Mouse (Mus musculus): Measurements from ENCODE around the gene Fbh1. TPM values are rescaled to one million over a fixed set of nuclear protein-coding genes. Genes with fewer than 3 reads are reported as not detected.

The Fbh1 gene
- 91.4 and 95.3 TPM in 2 replicates for polyA plus RNA-seq (2012; rRNA removed)

- DNase-seq (ENCODE audit: extremely low spot score in 1 of 2, low spot score in 1 of 2): peak; percentile 100
Observed at GRCm38 (mm10) chr2:11777091-11778068, at the start of gene Fbh1, which contains the start of gene Ankrd16. Fbh1 (minus strand) TSS chr2:11777582. Ankrd16 (plus strand) TSS chr2:11777876.

GRCm38 (mm10) chr2:11801299-11801930, 24.0 kb upstream of the Fbh1 start:
- DNase-seq (ENCODE audit: extremely low spot score in 1 of 2, low spot score in 1 of 2): no peak

GRCm38 (mm10) chr2:11797930-11798364, 20.6 kb upstream of the Fbh1 start:
- DNase-seq (ENCODE audit: extremely low spot score in 1 of 2, low spot score in 1 of 2): peak in 1 of 2 experiments; percentile 49

GRCm38 (mm10) chr2:11794668-11795067, 17.3 kb upstream of the Fbh1 start:
- DNase-seq (ENCODE audit: extremely low spot score in 1 of 2, low spot score in 1 of 2): peak in 1 of 2 experiments; percentile 44

GRCm38 (mm10) chr2:11784159-11784558, 6.8 kb upstream of the Fbh1 start:
- DNase-seq (ENCODE audit: extremely low spot score in 1 of 2, low spot score in 1 of 2): no peak

GRCm38 (mm10) chr2:11778087-11778823, 873 bp upstream of the Fbh1 start:
- peak; percentile 69 to 85 for DNase-seq (ENCODE audit: extremely low spot score in 1 of 2, low spot score in 1 of 2)

GRCm38 (mm10) chr2:11776415-11776814, 967 bp downstream of the Fbh1 start:
- DNase-seq (ENCODE audit: extremely low spot score in 1 of 2, low spot score in 1 of 2): no peak

- DNase-seq (ENCODE audit: extremely low spot score in 1 of 2, low spot score in 1 of 2): no peak
Observed at GRCm38 (mm10) chr2:11775121-11775520, 2.3 kb downstream of the Fbh1 start.

GRCm38 (mm10) chr2:11774426-11774825, 3.0 kb downstream of the Fbh1 start:
- no peak for DNase-seq (ENCODE audit: extremely low spot score in 1 of 2, low spot score in 1 of 2)

GRCm38 (mm10) chr2:11772401-11772800, 5.0 kb downstream of the Fbh1 start:
- peak; percentile 33 to 50 for DNase-seq (ENCODE audit: extremely low spot score in 1 of 2, low spot score in 1 of 2)

GRCm38 (mm10) chr2:11771701-11772100, 5.7 kb downstream of the Fbh1 start:
- DNase-seq (ENCODE audit: extremely low spot score in 1 of 2, low spot score in 1 of 2): no peak

GRCm38 (mm10) chr2:11767161-11767545, 10.2 kb downstream of the Fbh1 start:
- no peak for DNase-seq (ENCODE audit: extremely low spot score in 1 of 2, low spot score in 1 of 2)

GRCm38 (mm10) chr2:11766485-11767160, 10.8 kb downstream of the Fbh1 start:
- DNase-seq (ENCODE audit: extremely low spot score in 1 of 2, low spot score in 1 of 2): no peak

GRCm38 (mm10) chr2:11765694-11766093, 11.7 kb downstream of the Fbh1 start:
- peak in 1 of 2 experiments; percentile 50 for DNase-seq (ENCODE audit: extremely low spot score in 1 of 2, low spot score in 1 of 2)

GRCm38 (mm10) chr2:11762541-11762940, 14.8 kb downstream of the Fbh1 start:
- DNase-seq (ENCODE audit: extremely low spot score in 1 of 2, low spot score in 1 of 2): no peak

GRCm38 (mm10) chr2:11739516-11740051, 37.8 kb downstream of the Fbh1 start:
- DNase-seq (ENCODE audit: extremely low spot score in 1 of 2, low spot score in 1 of 2): no peak

GRCm38 (mm10) chr2:11738794-11739193, 38.6 kb downstream of the Fbh1 start:
- no peak for DNase-seq (ENCODE audit: extremely low spot score in 1 of 2, low spot score in 1 of 2)

GRCm38 (mm10) chr2:11735853-11736252, 41.5 kb downstream of the Fbh1 start:
- DNase-seq (ENCODE audit: extremely low spot score in 1 of 2, low spot score in 1 of 2): no peak

GRCm38 (mm10) chr2:11732978-11733377, 44.4 kb downstream of the Fbh1 start:
- no peak for DNase-seq (ENCODE audit: extremely low spot score in 1 of 2, low spot score in 1 of 2)

GRCm38 (mm10) chr2:11729091-11729490, 48.3 kb downstream of the Fbh1 start:
- no peak for DNase-seq (ENCODE audit: extremely low spot score in 1 of 2, low spot score in 1 of 2)

Data from frontal cortex, adult 2 months (tissue).